Mouse (Mus musculus) ES-E14 (cell line): Measurements from ENCODE around the gene Ly86.

Experiments used
- CHD2 ChIP-seq: IDR thresholded peaks from 2 replicates; pipeline ENCODE4 v1.6.1; 2014; ENCODE audit warnings: mild to moderate bottlenecking, low read depth, low read length, inconsistent platforms
- HCFC1 ChIP-seq: IDR thresholded peaks from 2 replicates; pipeline ENCODE4 v1.6.1; 2012; ENCODE audit warnings: low read length, inconsistent platforms, borderline replicate concordance; ENCODE audit not compliant: insufficient read depth

GRCm38 (mm10) chr13:37356549-37356948, 11.5 kb downstream of the Ly86 start:
- no peak for TF ChIP-seq HCFC1
- TF ChIP-seq CHD2: no peak
